Mouse (Mus musculus): ENCODE results near the gene Slamf6. TPM values are rescaled to one million over a fixed set of nuclear protein-coding genes. Genes with fewer than 3 reads are reported as not detected.
"Not testable (repeated sequence)": the region's sequence is repeated elsewhere in the genome, so short reads cannot be mapped to it uniquely, and the experiment has no call there.

Gene Slamf6
- polyA plus RNA-seq (2014; fragmentation: Nextera tagmentation; extraction: Ambion mirVana): 0.28 TPM in 1 of 2 replicates, not detected in the other

GRCm38 (mm10) chr1:171917305-171918039 is at the start of gene Slamf6:
TSS of gene Slamf6 (plus strand) at chr1:171917515.
- no peak within 1 kb of the TSS for H3K4me2 ChIP-seq (ENCODE audit: low read length)
- no peaks in the 10 kb centered on the region for H3K36me3 ChIP-seq (ENCODE audit: control insufficient read depth, insufficient read depth, low read length)
- no peak within 1 kb of the TSS for H3K9ac ChIP-seq (ENCODE audit: low read length)
- WGBS: 72% methylated on average over 14 of the region's 14 CpGs
- no peaks in the 10 kb centered on the region for H3K4me1 ChIP-seq (replicated peaks; ENCODE audit: control insufficient read depth, insufficient read depth, low read length)
- no peak within 1 kb of the TSS for H3K4me3 ChIP-seq (ENCODE audit: low read depth, low read length)
- no peaks in the 10 kb centered on the region for H3K27me3 ChIP-seq (replicated peaks; ENCODE audit: control insufficient read depth, insufficient read depth, low read length)
- no peak within 1 kb of the TSS for H3K27ac ChIP-seq (ENCODE audit: low read depth)
- no peak for ATAC-seq (replicated peaks; ENCODE audit: low FRiP score, low TSS enrichment, low read depth)
- H3K9me3 ChIP-seq (ENCODE audit: control insufficient read depth, low read length): no peaks in the 10 kb centered on the region
- DNase-seq (ENCODE audit: low spot score): no peak

- no peaks in the 10 kb centered on the region for H3K4me1 ChIP-seq (replicated peaks; ENCODE audit: control insufficient read depth, insufficient read depth, low read length)
- H3K4me2 ChIP-seq (ENCODE audit: low read length): no peak overlapping the region
- no peak for ATAC-seq (replicated peaks; ENCODE audit: low FRiP score, low TSS enrichment, low read depth)
- H3K27ac ChIP-seq (ENCODE audit: low read depth): no peak overlapping the region
- H3K36me3 ChIP-seq (ENCODE audit: control insufficient read depth, insufficient read depth, low read length): no peaks in the 10 kb centered on the region
- no peak for DNase-seq (ENCODE audit: low spot score)
- H3K9ac ChIP-seq (ENCODE audit: low read length): no peak overlapping the region
- 88% methylated on average over 1 of the region's 1 CpGs for WGBS
- no peaks in the 10 kb centered on the region for H3K9me3 ChIP-seq (ENCODE audit: control insufficient read depth, low read length)
- H3K27me3 ChIP-seq (replicated peaks; ENCODE audit: control insufficient read depth, insufficient read depth, low read length): no peaks in the 10 kb centered on the region
- no peak overlapping the region for H3K4me3 ChIP-seq (ENCODE audit: low read depth, low read length)
Measured at GRCm38 (mm10) chr1:171886989-171887388, 30.3 kb upstream of the Slamf6 start.

- H3K27me3 ChIP-seq (replicated peaks; ENCODE audit: control insufficient read depth, insufficient read depth, low read length); H3K4me3 ChIP-seq (ENCODE audit: low read depth, low read length); ATAC-seq (replicated peaks; ENCODE audit: low FRiP score, low TSS enrichment, low read depth); H3K4me1 ChIP-seq (replicated peaks; ENCODE audit: control insufficient read depth, insufficient read depth, low read length); DNase-seq (ENCODE audit: low spot score); H3K4me2 ChIP-seq (ENCODE audit: low read length); H3K9me3 ChIP-seq (ENCODE audit: control insufficient read depth, low read length); H3K27ac ChIP-seq (ENCODE audit: low read depth); H3K36me3 ChIP-seq (ENCODE audit: control insufficient read depth, insufficient read depth, low read length); H3K9ac ChIP-seq (ENCODE audit: low read length): not testable (repeated sequence)
- 75% methylated on average over 5 of the region's 5 CpGs for WGBS
Measured at GRCm38 (mm10) chr1:171895364-171895763, 22.0 kb upstream of the Slamf6 start, which contains the start of gene Gm10521. TSS of gene Gm10521 (plus strand) at chr1:171895664.

- ATAC-seq (replicated peaks; ENCODE audit: low FRiP score, low TSS enrichment, low read depth) (no peak), DNase-seq (ENCODE audit: low spot score) (no peak)
- Histone ChIP-seq H3K4me3 (ENCODE audit: low read depth, low read length) (no peak overlapping the region), H3K27me3 (replicated peaks; ENCODE audit: control insufficient read depth, insufficient read depth, low read length) (no peaks in the 10 kb centered on the region), H3K4me1 (replicated peaks; ENCODE audit: control insufficient read depth, insufficient read depth, low read length) (no peaks in the 10 kb centered on the region), H3K36me3 (ENCODE audit: control insufficient read depth, insufficient read depth, low read length) (no peaks in the 10 kb centered on the region), H3K9me3 (ENCODE audit: control insufficient read depth, low read length) (no peaks in the 10 kb centered on the region), H3K27ac (ENCODE audit: low read depth) (no peak overlapping the region), H3K4me2 (ENCODE audit: low read length) (no peak overlapping the region), H3K9ac (ENCODE audit: low read length) (no peak overlapping the region)
- WGBS: 91% methylated on average over 1 of the region's 1 CpGs
Measured at GRCm38 (mm10) chr1:171904011-171904410, 13.3 kb upstream of the Slamf6 start.

- Histone ChIP-seq H3K4me3 (ENCODE audit: low read depth, low read length) (no peak overlapping the region), H3K36me3 (ENCODE audit: control insufficient read depth, insufficient read depth, low read length) (no peaks in the 10 kb centered on the region), H3K4me1 (replicated peaks; ENCODE audit: control insufficient read depth, insufficient read depth, low read length) (no peaks in the 10 kb centered on the region), H3K27me3 (replicated peaks; ENCODE audit: control insufficient read depth, insufficient read depth, low read length) (no peaks in the 10 kb centered on the region), H3K9ac (ENCODE audit: low read length) (no peak overlapping the region), H3K27ac (ENCODE audit: low read depth) (no peak overlapping the region), H3K9me3 (ENCODE audit: control insufficient read depth, low read length) (no peaks in the 10 kb centered on the region), H3K4me2 (ENCODE audit: low read length) (no peak overlapping the region)
- DNase-seq (ENCODE audit: low spot score) (no peak), ATAC-seq (replicated peaks; ENCODE audit: low FRiP score, low TSS enrichment, low read depth) (no peak)
- WGBS: 77% methylated on average over 13 of the region's 13 CpGs
Measured at GRCm38 (mm10) chr1:171915638-171916458, 1.5 kb upstream of the Slamf6 start.

- Histone ChIP-seq H3K9me3 (ENCODE audit: control insufficient read depth, low read length) (no peaks in the 10 kb centered on the region), H3K4me2 (ENCODE audit: low read length) (no peak overlapping the region), H3K4me3 (ENCODE audit: low read depth, low read length) (no peak overlapping the region), H3K9ac (ENCODE audit: low read length) (no peak overlapping the region), H3K36me3 (ENCODE audit: control insufficient read depth, insufficient read depth, low read length) (no peaks in the 10 kb centered on the region), H3K4me1 (replicated peaks; ENCODE audit: control insufficient read depth, insufficient read depth, low read length) (no peaks in the 10 kb centered on the region), H3K27me3 (replicated peaks; ENCODE audit: control insufficient read depth, insufficient read depth, low read length) (no peaks in the 10 kb centered on the region), H3K27ac (ENCODE audit: low read depth) (no peak overlapping the region)
- WGBS: 74% methylated on average over 12 of the region's 12 CpGs
- DNase-seq (ENCODE audit: low spot score): no peak
- no peak for ATAC-seq (replicated peaks; ENCODE audit: low FRiP score, low TSS enrichment, low read depth)
Measured at GRCm38 (mm10) chr1:171918136-171918920, 1.0 kb downstream of the Slamf6 start.

- Histone ChIP-seq H3K36me3 (ENCODE audit: control insufficient read depth, insufficient read depth, low read length) (no peaks in the 10 kb centered on the region), H3K4me1 (replicated peaks; ENCODE audit: control insufficient read depth, insufficient read depth, low read length) (no peaks in the 10 kb centered on the region), H3K9ac (ENCODE audit: low read length) (no peak overlapping the region), H3K27me3 (replicated peaks; ENCODE audit: control insufficient read depth, insufficient read depth, low read length) (no peaks in the 10 kb centered on the region), H3K27ac (ENCODE audit: low read depth) (no peak overlapping the region), H3K4me3 (ENCODE audit: low read depth, low read length) (no peak overlapping the region), H3K4me2 (ENCODE audit: low read length) (no peak overlapping the region), H3K9me3 (ENCODE audit: control insufficient read depth, low read length) (no peaks in the 10 kb centered on the region)
- ATAC-seq (replicated peaks; ENCODE audit: low FRiP score, low TSS enrichment, low read depth): no peak
- DNase-seq (ENCODE audit: low spot score): no peak
- WGBS: 81% methylated on average over 5 of the region's 5 CpGs
Measured at GRCm38 (mm10) chr1:171919193-171919592, 1.9 kb downstream of the Slamf6 start.

GRCm38 (mm10) chr1:171919901-171920510 is 2.7 kb downstream of the Slamf6 start:
- DNase-seq (ENCODE audit: low spot score): no peak
- Histone ChIP-seq H3K27ac (ENCODE audit: low read depth) (no peak overlapping the region), H3K4me1 (replicated peaks; ENCODE audit: control insufficient read depth, insufficient read depth, low read length) (no peaks in the 10 kb centered on the region), H3K36me3 (ENCODE audit: control insufficient read depth, insufficient read depth, low read length) (no peaks in the 10 kb centered on the region), H3K4me3 (ENCODE audit: low read depth, low read length) (no peak overlapping the region), H3K4me2 (ENCODE audit: low read length) (no peak overlapping the region), H3K27me3 (replicated peaks; ENCODE audit: control insufficient read depth, insufficient read depth, low read length) (no peaks in the 10 kb centered on the region), H3K9me3 (ENCODE audit: control insufficient read depth, low read length) (no peaks in the 10 kb centered on the region), H3K9ac (ENCODE audit: low read length) (no peak overlapping the region)
- 88% methylated on average over 6 of the region's 6 CpGs for WGBS
- ATAC-seq (replicated peaks; ENCODE audit: low FRiP score, low TSS enrichment, low read depth): no peak
